Mouse (Mus musculus): ENCODE measurements around the gene Arrdc2.

DNA sequence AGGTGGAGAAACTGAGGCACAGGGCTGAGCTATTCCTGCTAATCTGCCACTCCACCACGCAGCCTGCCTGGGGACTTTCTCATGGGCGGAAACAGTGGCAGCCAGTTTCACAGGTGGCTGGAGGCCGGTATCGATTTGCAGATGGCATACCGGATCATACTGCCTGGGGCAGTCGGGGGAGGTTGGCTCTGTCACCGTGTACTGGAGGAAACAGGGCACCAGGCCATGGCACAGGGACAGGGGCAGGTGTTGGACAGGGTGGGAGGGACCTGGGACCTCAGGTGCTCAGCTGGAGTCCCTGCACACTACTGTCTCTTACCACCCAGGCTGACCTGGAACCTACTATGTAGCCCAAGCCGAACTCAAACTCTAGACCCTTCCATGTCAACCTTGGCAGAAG, 13.7 kb downstream of the Arrdc2 start:
- TF ChIP-seq ZC3H11A (IDR thresholded peaks at IDR 0.05; ENCODE audit: low read depth, low read length) (no peak), ETS1 (IDR thresholded peaks at IDR 0.05; ENCODE audit: low read depth, low read length) (no peak), UBTF (IDR thresholded peaks at IDR 0.05; ENCODE audit: borderline replicate concordance, insufficient read depth, low read depth, low read length) (no peak), MEF2A (IDR thresholded peaks at IDR 0.05; ENCODE audit: extremely low read depth, insufficient replicate concordance, low read depth, low read length, poor library complexity, severe bottlenecking) (no peak), MAX (IDR thresholded peaks at IDR 0.05; ENCODE audit: low read length) (no peak), EP300 (IDR thresholded peaks at IDR 0.05; ENCODE audit: low read depth in 1 of 2, low read length in 2 of 2) (no peak), CHD1 (IDR thresholded peaks at IDR 0.05; ENCODE audit: low read depth, low read length) (no peak), MAFK (IDR thresholded peaks at IDR 0.05; ENCODE audit: borderline replicate concordance, low read depth, low read length) (no peak), CTCF (IDR thresholded peaks at IDR 0.05 in 2 of 3, conservative IDR thresholded peaks at IDR 0.05 in 1 of 3; ENCODE audit: control insufficient read depth in 1 of 3, insufficient read depth in 1 of 3, low read depth in 2 of 3, low read length in 3 of 3, poor library complexity in 1 of 3, severe bottlenecking in 1 of 3) (no peak), USF1 (IDR thresholded peaks at IDR 0.05; ENCODE audit: low read depth, low read length) (no peak)

All from MEL (cell line).